Comparison of ENCODE assay signal across 29 mouse cellular contexts in genomic region chr5:29487321-29487720, GRCm38 (mm10). TPM values are rescaled to one million over a fixed set of nuclear protein-coding genes. Genes with fewer than 3 reads are reported as not detected.
"Had no signal": no experiment of that assay in that cellular context is flagged by ENCODE, and none has a peak within 500 bp of the region (broad histone marks: within the 10 kb centered on the region; RNA-seq: fewer than 3 reads in every experiment).

No protein-coding gene starts in this region.

- H3K4me1 ChIP-seq: liver, embryonic 12.5 days; liver, embryonic 15.5 days; lung, embryonic 15.5 days had no signal

- H3K9me3 ChIP-seq: limb, embryonic 13.5 days; liver, embryonic 12.5 days; liver, embryonic 15.5 days; lung, embryonic 15.5 days; megakaryocyte, embryonic 14.5 days; midbrain, embryonic 12.5 days had no signal

- H3K27ac ChIP-seq: kidney, postnatal 0 days; layer of hippocampus, adult 2 months; limb, embryonic 13.5 days; liver, embryonic 12.5 days; liver, embryonic 15.5 days; lung, embryonic 15.5 days; midbrain, embryonic 12.5 days; stomach, postnatal 0 days had no signal

- H3K4me2 ChIP-seq: limb, embryonic 13.5 days; liver, embryonic 12.5 days; liver, embryonic 15.5 days; lung, embryonic 15.5 days; midbrain, embryonic 12.5 days had no signal

- H3K9ac ChIP-seq: limb, embryonic 13.5 days; liver, embryonic 12.5 days; liver, embryonic 15.5 days; lung, embryonic 15.5 days; midbrain, embryonic 12.5 days had no signal

- DNase-seq: kidney, adult 2 months; kidney, postnatal 25 days; layer of hippocampus, adult 9-11 months; liver; lung, adult 18-20 months; lung, postnatal 10 days; lung, postnatal 36 days; right cerebral cortex, adult 18-20 months; right cerebral cortex, postnatal 14 days; right cerebral cortex, postnatal 4 days; thymus, adult 2 months; thymus, postnatal 14 days; thymus, postnatal 4 days had no signal

- ATAC-seq: intestine, postnatal 0 days; liver, embryonic 12.5 days had no signal

- H3K36me3 ChIP-seq: limb, embryonic 13.5 days; liver, embryonic 12.5 days; liver, embryonic 15.5 days; lung, embryonic 15.5 days; midbrain, embryonic 12.5 days had no signal

- H3K4me3 ChIP-seq: layer of hippocampus, adult 2 months; limb, embryonic 13.5 days; liver, embryonic 12.5 days; liver, embryonic 15.5 days; lung, embryonic 15.5 days; megakaryocyte, embryonic 14.5 days; midbrain, embryonic 12.5 days; myocyte had no signal

RNA-seq across cellular contexts. Expression of gene Mnx1, which starts 9.1 kb away (rescaled TPM):
- total RNA-seq: layer of hippocampus, adult 2 months; layer of hippocampus, postnatal 25 days; left cerebral cortex, adult 18-20 months; left cerebral cortex, postnatal 36 days; monocyte, adult 5-6 weeks had no signal
- polyA plus RNA-seq: kidney, adult 2 months; kidney, embryonic 14.5 days; kidney, postnatal 0 days; liver, embryonic 12.5 days; liver, embryonic 15.5 days; lung, embryonic 15.5 days; midbrain, embryonic 12.5 days; myocyte had no signal
